Mouse (Mus musculus) CH12.LX (cell line): ENCODE measurements at regions not wholly inside any gene's neighbourhood (a gene's known extent, or its start where the extent isn't known, plus 50 kb on each side); places are given as distances from the start of the nearest gene placed in this dataset.

Source experiments
- DNase-seq: peaks from one replicate; pipeline ENCODE4 v3.0.0-alpha.2; 2013; ENCODE audit errors: extremely low read depth
- H3K27ac ChIP-seq: 2 replicates; pipeline ENCODE4 v1.5.1; 2012; ENCODE audit warnings: low read depth, mild to moderate bottlenecking, control low read depth, moderate library complexity; ENCODE audit not compliant: insufficient read depth
- H3K27me3 ChIP-seq: replicated peaks from 2 replicates; pipeline ENCODE3; 2012; ENCODE audit warnings: inconsistent platforms
- H3K36me3 ChIP-seq, 2 experiments: replicated peaks in 1 of 2; 2 replicates each; pipeline versions ENCODE3 to v1.6.1; 2012; ENCODE audit warnings: inconsistent platforms in 1 of 2, low read length in 1 of 2, mild to moderate bottlenecking in 1 of 2, mixed read lengths in 1 of 2, moderate library complexity in 1 of 2; ENCODE audit not compliant: control insufficient read depth in 1 of 2, insufficient read depth in 1 of 2
- H3K4me1 ChIP-seq, 2 experiments: 2 replicates each; pipeline ENCODE4 v1.6.1; 2012; ENCODE audit warnings: inconsistent platforms in 1 of 2, moderate library complexity in 1 of 2; ENCODE audit not compliant: insufficient read depth in 2 of 2, control insufficient read depth in 1 of 2
- H3K4me2 ChIP-seq: 2 replicates; pipeline ENCODE4 v1.6.1; 2012; ENCODE audit warnings: low read depth, mild to moderate bottlenecking, control low read depth; ENCODE audit not compliant: poor library complexity, insufficient read depth, severe bottlenecking
- H3K4me3 ChIP-seq, 3 experiments: fragments of 150-350 bp in 1 of 3; sonication (generic) in 1 of 3; replicated peaks in 1 of 3; 2 replicates each; pipeline versions ENCODE3 to v1.5.1; 2011 to 2012; ENCODE audit warnings: low read depth in 2 of 3, low read length in 2 of 3, mild to moderate bottlenecking in 2 of 3, moderate library complexity in 2 of 3, control low read depth in 1 of 3, improper control_type of control experiment in 1 of 3, inconsistent platforms in 1 of 3, mixed read lengths in 1 of 3; ENCODE audit not compliant: poor library complexity in 1 of 3
- H3K79me2 ChIP-seq: replicated peaks from 2 replicates; pipeline ENCODE4 v1.6.1; 2012; ENCODE audit warnings: mild to moderate bottlenecking, moderate library complexity; ENCODE audit not compliant: control insufficient read depth, poor library complexity, insufficient read depth, severe bottlenecking; ENCODE audit errors: extremely low read depth
- H3K9ac ChIP-seq: 2 replicates; pipeline ENCODE4 v1.6.1; 2012; ENCODE audit warnings: low read depth, mild to moderate bottlenecking, control low read depth, moderate library complexity; ENCODE audit not compliant: insufficient read depth
- H3K9me3 ChIP-seq: replicated peaks from 2 replicates; pipeline ENCODE3; 2012; ENCODE audit warnings: low read length, inconsistent platforms, mixed read lengths
- CHD1 ChIP-seq: IDR thresholded peaks from 2 replicates; pipeline ENCODE4 v1.6.1; 2012; ENCODE audit warnings: low read depth, low read length, improper control_type of control experiment, inconsistent platforms
- CTCF ChIP-seq, 2 experiments: IDR thresholded peaks in 1 of 2; conservative IDR thresholded peaks in 1 of 2; 2 replicates each; pipeline ENCODE4 v1.5.1; 2011 to 2012; ENCODE audit warnings: low read depth in 2 of 2, low read length in 2 of 2, improper control_type of control experiment in 1 of 2, inconsistent platforms in 1 of 2, mild to moderate bottlenecking in 1 of 2, moderate library complexity in 1 of 2
- ELF1 ChIP-seq: IDR thresholded peaks from 2 replicates; pipeline ENCODE4 v1.6.1; 2014; ENCODE audit warnings: low read depth, mild to moderate bottlenecking, inconsistent platforms, low read length, improper control_type of control experiment
- ETS1 ChIP-seq: conservative IDR thresholded peaks from 2 replicates; pipeline ENCODE4 v1.6.1; 2012; ENCODE audit warnings: low read depth, mild to moderate bottlenecking, inconsistent platforms, low read length, improper control_type of control experiment, moderate library complexity
- HCFC1 ChIP-seq: IDR thresholded peaks from 2 replicates; pipeline ENCODE4 v1.6.1; 2012; ENCODE audit warnings: low read depth, mild to moderate bottlenecking, inconsistent platforms, low read length, improper control_type of control experiment
- IRF4 ChIP-seq: IDR thresholded peaks from 2 replicates; pipeline ENCODE4 v1.6.1; 2014; ENCODE audit warnings: low read depth, mild to moderate bottlenecking, inconsistent platforms, low read length, improper control_type of control experiment
- MAFK ChIP-seq: IDR thresholded peaks from 2 replicates; pipeline ENCODE4 v1.6.1; 2011; ENCODE audit warnings: low read length, improper control_type of control experiment; ENCODE audit not compliant: insufficient replicate concordance
- MXI1 ChIP-seq: IDR thresholded peaks from 2 replicates; pipeline ENCODE4 v1.6.1; 2011; ENCODE audit warnings: mild to moderate bottlenecking, low read depth, low read length, improper control_type of control experiment
- NRF1 ChIP-seq: IDR thresholded peaks from 2 replicates; pipeline ENCODE4 v1.6.1; 2014; ENCODE audit warnings: low read depth, mild to moderate bottlenecking, inconsistent platforms, low read length, improper control_type of control experiment, moderate library complexity
- PAX5 ChIP-seq: IDR thresholded peaks from 2 replicates; pipeline ENCODE4 v1.6.1; 2012; ENCODE audit warnings: low read length, inconsistent platforms, mixed read lengths
- SMC3 ChIP-seq: IDR thresholded peaks from 2 replicates; pipeline ENCODE4 v1.6.1; 2011; ENCODE audit warnings: low read depth, low read length, improper control_type of control experiment
- TBP ChIP-seq: conservative IDR thresholded peaks from 2 replicates; pipeline ENCODE4 v1.6.1; 2011; ENCODE audit warnings: low read depth, low read length, improper control_type of control experiment
- USF2 ChIP-seq: conservative IDR thresholded peaks from 2 replicates; pipeline ENCODE4 v1.6.1; 2011; ENCODE audit warnings: low read depth, low read length, improper control_type of control experiment
- ZMIZ1 ChIP-seq: IDR thresholded peaks from 2 replicates; pipeline ENCODE4 v1.6.1; 2012; ENCODE audit warnings: low read depth, mild to moderate bottlenecking, inconsistent platforms, low read length, improper control_type of control experiment
- ZNF384 ChIP-seq: IDR thresholded peaks from 2 replicates; pipeline ENCODE4 v1.6.1; 2012; ENCODE audit warnings: low read depth, low read length, improper control_type of control experiment, inconsistent platforms
- dilution Hi-C: fragments of 300-500 bp; cut with MboI; formaldehyde crosslinking; loops from 2 replicates; pipeline ENCODE4 v1.14.3; 2020; ENCODE audit warnings: low sequenced_read_pairs; ENCODE audit not compliant: extremely low pct_unique_long_range_greater_than_20kb, extremely low pct_ligation_motif_present
- in situ Hi-C: fragments of 300-500 bp; cut with MboI; formaldehyde crosslinking; loops from 3 replicates; pipeline ENCODE4 v1.14.3; 2019; ENCODE audit warnings: low sequenced_read_pairs, low pct_ligation_motif_present, low pct_unique_long_range_greater_than_20kb, mixed read lengths

DNA sequence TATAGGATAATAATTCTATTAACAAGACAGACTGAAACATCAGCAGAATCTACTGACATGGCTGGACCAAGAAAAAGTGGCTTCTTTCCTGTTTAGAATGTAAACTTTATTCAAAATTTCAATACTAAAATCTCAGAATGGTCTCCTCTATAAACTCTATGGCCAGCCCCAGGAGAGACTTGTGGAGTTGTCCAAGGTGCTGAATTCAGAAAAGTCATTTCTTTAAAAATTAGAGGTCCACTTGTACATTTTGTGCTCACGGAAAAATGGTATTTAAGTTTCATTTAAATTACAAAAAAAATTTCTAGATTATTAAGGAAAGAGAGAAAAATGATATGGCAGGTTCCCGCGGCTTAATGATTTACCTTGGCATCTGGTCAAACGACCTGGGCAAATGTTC, 352.2 kb upstream of the Igbp1b start:
- Histone ChIP-seq H3K9ac (no peak overlapping the region), H3K27ac (no peak overlapping the region), H3K36me3 (no peaks in the 10 kb centered on the region), H3K9me3 (peaks cover 17% of the 10 kb centered on the region), H3K27me3 (no peaks in the 10 kb centered on the region), H3K4me3 (no peak overlapping the region), H3K4me1 (no peaks in the 10 kb centered on the region), H3K79me2 (no peaks in the 10 kb centered on the region)
- no peak for DNase-seq
- no peak for TF ChIP-seq MXI1
- no peak for TF ChIP-seq HCFC1
- TF ChIP-seq MAFK = no peak
- no peak for TF ChIP-seq ZNF384
- no peak for TF ChIP-seq USF2
- no peak for TF ChIP-seq ELF1
- TF ChIP-seq TBP = no peak
- no peak for TF ChIP-seq IRF4
- TF ChIP-seq PAX5 = no peak
- TF ChIP-seq ZMIZ1 = no peak
- no peak for TF ChIP-seq CHD1
- no peak for TF ChIP-seq NRF1
- no peak for TF ChIP-seq CTCF (conservative IDR thresholded peaks at IDR 0.05 in 1 of 2, IDR thresholded peaks at IDR 0.05 in 1 of 2; ENCODE audit: low read depth in 2 of 2, low read length in 2 of 2)
- no peak for TF ChIP-seq SMC3
- no peak for TF ChIP-seq ETS1
- TF ChIP-seq, all 38 proteins: peak for 0
- in situ Hi-C loops = no loop called here
- no peak overlapping the region for H3K4me2 ChIP-seq
- dilution Hi-C loops = no loop called here
